Mouse (Mus musculus) spleen, postnatal 4 days (tissue): ENCODE results near the gene Nox1.
A peak's percentile ranks its signal among the peaks of the same experiment; 100 is the strongest.
"Not testable (repeated sequence)": the region's sequence is repeated elsewhere in the genome, so short reads cannot be mapped to it uniquely, and the experiment has no call there.

Experiments
- DNase-seq, 2 experiments: peaks; one replicate each; pipeline ENCODE4 v3.0.0; 2022; ENCODE audit warnings: low spot score in 2 of 2

Gene Nox1

GRCm38 (mm10) chrX:134221856-134222255 lies at the start of gene Nox1:
Gene Nox1, minus strand, starts transcription at chrX:134221956.
- DNase-seq = no peak

DNA sequence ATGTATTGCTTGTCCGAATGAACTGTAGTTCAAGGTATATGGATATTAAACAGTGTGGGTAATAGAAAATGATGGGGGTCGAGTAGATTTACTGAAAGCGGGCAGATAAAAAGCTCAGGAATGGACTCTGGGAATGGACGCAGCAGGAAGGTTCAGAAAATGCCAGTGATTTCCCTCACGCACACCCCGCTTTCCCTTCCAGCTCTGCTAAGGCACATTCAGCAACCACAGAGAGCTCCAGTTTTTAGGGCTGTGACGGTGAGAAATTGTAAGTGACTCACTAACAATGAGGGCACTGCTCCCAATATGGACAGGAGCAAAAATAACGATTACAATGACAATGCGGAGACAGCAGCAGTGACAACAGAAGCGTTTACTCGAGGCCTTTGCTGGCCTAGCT lies 40.4 kb upstream of the Nox1 start:
- no peak for DNase-seq

DNA sequence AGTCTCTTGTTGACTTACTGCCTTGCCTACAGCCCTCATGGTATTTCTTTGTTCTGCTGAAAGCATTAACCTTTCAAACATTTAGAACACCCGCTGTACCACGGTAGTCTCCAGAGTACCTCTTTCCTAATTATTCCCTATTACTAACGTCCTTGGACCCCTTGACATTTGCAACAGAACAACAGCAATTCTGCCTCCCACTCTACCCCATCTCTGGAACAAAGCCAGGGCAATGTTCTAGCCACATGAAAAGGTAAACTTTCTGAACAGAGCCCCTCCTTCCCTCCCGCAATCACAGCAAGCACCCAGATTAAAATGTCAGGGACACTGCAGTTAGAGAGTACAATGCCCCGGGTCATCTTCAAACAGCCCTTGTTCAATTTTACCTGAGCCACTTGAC lies 39.4 kb upstream of the Nox1 start:
- DNase-seq = no peak

DNA sequence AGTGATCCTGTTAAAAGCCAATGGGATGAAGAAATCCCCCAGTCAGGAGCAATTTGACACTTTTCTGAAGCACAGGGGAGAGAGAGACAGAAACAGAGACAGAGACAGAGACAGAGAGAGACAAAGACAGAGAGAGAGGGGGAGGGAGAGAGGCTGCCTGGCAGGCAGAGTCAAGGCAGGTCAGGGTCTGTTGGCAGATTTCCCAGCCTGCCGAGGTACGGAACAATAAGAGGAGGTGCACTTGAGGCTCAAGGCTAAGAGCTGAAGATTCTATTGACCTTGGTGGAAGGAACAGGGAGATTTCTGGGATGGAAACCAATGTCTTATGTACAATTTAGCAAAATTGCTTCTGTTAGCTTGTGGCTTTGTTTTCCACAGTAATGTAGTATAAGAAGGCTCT lies 26.4 kb upstream of the Nox1 start:
- DNase-seq = no peak

DNA sequence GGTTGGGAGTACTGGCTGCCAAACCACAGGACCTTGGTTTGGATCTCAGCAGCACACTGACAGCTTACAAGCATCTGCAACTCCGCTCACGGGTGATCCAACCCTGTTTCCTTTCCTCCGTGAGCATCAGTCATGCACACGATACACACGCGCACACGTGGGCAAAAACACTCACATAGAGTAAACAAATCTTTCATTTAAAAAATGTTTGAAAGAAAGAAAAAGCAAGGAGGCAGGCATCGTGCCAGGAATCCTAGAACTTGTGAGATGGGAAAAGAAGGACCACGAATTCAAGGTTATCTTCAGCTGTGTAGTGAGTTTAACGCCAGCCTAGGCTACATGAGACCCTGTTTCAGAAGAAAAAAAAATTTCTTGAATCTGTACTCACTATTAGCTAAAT lies 24.2 kb upstream of the Nox1 start:
- DNase-seq = no peak

DNA sequence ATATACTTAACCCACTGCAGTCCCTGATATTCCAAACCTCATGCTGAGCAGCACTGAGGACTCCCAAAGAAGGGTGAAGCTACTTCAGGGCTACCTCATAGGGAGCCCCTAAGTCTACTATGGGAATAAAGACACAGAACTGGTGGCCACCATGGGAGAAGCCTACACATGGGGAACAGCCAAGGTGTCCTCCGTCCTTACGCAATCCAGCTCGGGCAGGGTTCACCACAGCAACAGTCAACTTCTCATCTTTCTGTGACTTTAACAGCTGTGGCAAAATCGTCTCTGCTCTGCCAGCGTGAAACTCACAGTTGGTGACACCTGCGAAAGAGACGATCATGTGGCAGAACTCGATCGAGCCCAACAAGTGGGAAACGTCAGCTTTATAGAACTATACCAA lies 16.5 kb upstream of the Nox1 start:
- DNase-seq = no peak

- DNase-seq = no peak
These were observed 11.3 kb upstream of the Nox1 start for GRCm38 (mm10) chrX:134233048-134233447.

DNA sequence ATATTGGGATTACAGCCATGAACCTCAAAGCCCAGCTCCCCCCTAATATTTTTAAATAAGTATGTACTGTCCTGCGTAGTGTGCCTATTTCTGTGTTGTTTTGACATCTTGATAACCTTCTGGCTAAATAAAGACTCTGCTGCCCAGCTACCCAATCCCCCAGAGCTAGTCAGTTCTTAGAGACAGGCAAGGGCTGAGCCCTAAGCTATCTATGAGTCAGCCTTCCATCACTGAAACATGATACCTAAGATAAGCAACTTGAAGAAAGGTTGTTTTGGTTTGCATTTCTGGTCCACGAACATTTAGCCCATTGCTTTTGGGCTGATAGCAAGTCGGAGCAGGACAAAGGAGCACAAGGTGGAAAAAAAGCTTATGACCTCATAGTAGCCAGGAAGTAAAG lies 1.1 kb downstream of the Nox1 start:
- no peak for DNase-seq

- DNase-seq = no peak
These were observed 3.6 kb downstream of the Nox1 start for GRCm38 (mm10) chrX:134218161-134218560.

- DNase-seq = no peak
These were observed 10.6 kb downstream of the Nox1 start for GRCm38 (mm10) chrX:134211151-134211642.

- no peak for DNase-seq
These were observed 13.3 kb downstream of the Nox1 start for GRCm38 (mm10) chrX:134208491-134208890.

DNA sequence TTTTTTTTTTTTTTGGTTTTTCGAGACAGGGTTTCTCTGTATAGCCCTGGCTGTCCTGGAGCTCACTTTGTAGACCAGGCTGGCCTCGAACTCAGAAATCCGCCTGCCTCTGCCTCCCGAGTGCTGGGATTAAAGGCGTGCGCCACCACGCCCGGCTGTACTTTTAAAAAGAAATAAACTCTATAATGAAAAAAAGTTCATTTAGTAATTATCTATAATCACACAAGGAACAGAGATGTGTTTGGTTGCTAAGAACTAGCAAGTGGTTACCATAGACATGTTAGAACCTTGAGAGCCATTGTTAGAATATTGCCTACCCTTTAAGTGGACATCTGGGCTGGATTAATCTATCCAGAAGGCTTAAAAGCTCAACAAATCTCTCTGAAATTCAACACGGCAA lies 34.6 kb downstream of the Nox1 start, which contains the start of gene Arl13a:
Gene Arl13a, plus strand, starts transcription at position 301 of the 400 bp plus-strand sequence.
- not testable (repeated sequence) for DNase-seq

GRCm38 (mm10) chrX:134174699-134175098 lies 47.1 kb downstream of the Nox1 start:
- DNase-seq = no peak

- no peak for DNase-seq
These were observed 51.2 kb downstream of the Nox1 start for GRCm38 (mm10) chrX:134170584-134170983.

DNA sequence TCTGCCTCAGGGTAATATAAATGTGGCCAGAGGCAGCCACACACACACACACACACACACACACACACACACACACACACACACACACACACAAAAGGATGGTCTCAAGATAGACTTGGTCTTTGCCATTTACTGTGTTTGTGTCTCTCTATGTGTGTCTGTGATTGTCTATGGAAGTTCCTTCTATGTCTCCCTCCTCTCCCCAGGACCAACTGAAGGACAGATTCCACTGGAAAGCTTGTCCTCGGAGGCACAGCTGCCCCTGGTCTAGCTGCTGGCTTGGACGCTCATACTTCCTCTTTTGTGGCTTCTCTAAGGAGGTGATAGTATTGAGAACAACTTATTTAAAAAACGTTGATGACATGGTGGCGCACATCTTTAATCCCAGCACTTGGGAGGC lies 58.3 kb downstream of the Nox1 start:
- DNase-seq = no peak

DNA sequence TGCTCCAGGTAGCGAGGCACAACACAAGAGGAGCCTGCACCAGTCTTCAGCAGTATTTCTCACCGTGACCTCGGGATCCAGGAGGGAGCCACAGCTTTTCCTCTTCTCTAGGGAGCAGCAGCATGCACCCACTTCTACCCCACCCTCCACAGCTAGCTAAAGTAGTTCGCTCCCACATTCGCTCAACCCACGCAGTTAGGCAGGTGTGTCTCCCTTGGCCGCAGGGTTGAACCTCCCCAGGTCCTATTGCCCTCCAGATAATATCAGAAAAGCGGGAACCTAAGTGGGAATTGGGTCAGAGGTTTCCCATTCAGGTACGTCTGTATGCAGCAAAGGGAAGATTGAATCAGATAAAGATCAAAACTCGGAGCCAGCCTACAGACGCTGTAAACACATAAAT lies 58.9 kb downstream of the Nox1 start:
- DNase-seq = peak in 1 of 2 experiments; percentile 11

GRCm38 (mm10) chrX:134162043-134162720 lies 59.6 kb downstream of the Nox1 start, which contains the start of gene Xkrx:
Gene Xkrx, minus strand, starts transcription at chrX:134162076.
- DNase-seq = no peak

DNA sequence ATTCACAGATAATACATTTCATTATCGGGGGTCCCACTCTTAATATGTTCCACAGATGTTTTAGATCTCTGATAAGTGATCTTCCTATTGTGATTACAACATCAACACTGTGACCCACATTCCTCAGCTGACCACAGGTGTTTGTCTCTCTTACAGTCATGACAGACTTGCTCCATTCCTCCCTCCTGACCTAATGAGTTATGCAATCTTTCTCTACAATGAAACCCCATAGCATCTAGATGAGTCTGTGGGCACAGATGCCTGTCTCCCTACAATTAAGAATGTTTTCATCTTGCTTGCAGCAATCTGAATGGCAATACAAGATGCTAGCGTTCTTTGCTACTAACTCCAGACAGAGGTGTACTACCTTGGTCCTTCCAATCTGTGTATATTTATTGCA lies 61.3 kb downstream of the Nox1 start:
- no peak for DNase-seq

- no peak for DNase-seq
These were observed 63.6 kb downstream of the Nox1 start for GRCm38 (mm10) chrX:134158151-134158550.

GRCm38 (mm10) chrX:134141986-134142385 lies 79.8 kb downstream of the Nox1 start:
- no peak for DNase-seq

- DNase-seq = no peak
These were observed 80.2 kb downstream of the Nox1 start for GRCm38 (mm10) chrX:134141551-134141950.

DNA sequence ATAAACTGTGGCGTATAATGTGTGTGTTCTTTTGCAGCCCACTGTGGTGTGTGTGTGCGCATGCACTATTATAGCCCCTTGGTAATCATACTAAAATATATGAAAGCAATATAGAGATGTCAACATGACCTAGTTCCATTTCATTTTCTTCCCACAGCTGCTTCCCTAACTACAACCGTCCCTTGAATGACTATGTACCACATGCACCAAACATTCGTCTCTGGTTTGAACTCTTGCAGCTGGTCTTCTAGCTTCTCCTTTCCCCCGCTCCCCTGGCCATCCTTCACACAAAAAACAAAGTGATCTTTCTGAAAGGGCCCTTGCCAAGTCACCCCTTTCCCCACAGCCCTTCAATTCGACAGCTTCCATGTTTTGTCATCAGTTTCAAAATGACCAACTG lies 81.7 kb downstream of the Nox1 start:
- no peak for DNase-seq

DNA sequence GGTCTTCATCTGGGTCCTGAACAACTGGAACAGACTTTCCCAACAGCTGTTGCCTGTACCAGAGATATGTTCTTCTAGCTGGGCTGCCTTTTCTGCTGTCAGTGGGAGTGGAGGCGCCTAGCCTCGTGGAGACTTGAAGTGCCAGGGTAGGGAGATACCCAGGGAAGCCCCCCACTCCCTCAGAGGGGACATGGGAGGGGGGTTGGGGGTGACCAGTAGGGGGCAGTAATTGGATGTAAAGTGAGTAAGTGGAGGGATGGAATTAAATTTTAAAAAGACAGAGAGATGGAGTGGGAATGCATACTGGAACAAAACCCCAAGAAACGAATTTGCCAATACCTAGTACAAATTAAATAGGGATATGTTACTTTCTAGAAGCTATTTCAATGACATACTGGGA lies 87.9 kb downstream of the Nox1 start:
- DNase-seq = no peak

GRCm38 (mm10) chrX:134132295-134132694 lies 89.5 kb downstream of the Nox1 start:
- DNase-seq = no peak
